Mouse (Mus musculus) small intestine, adult 2 months (tissue): ENCODE data around the gene Kcnd3. TPM values are rescaled to one million over a fixed set of nuclear protein-coding genes. Genes with fewer than 3 reads are reported as not detected.

Experiments
- H3K27ac ChIP-seq: fragments of 200-500 bp; 2 replicates; pipeline ENCODE4 v1.5.1; 2012; ENCODE audit warnings: low read depth, low read length, control low read depth, inconsistent platforms; ENCODE audit not compliant: insufficient read depth
- H3K27me3 ChIP-seq: fragments of 200-500 bp; 2 replicates; pipeline ENCODE4 v1.6.1; 2012; ENCODE audit warnings: mild to moderate bottlenecking, moderate library complexity, low read length, inconsistent platforms; ENCODE audit not compliant: control insufficient read depth, insufficient read depth
- H3K36me3 ChIP-seq: fragments of 200-500 bp; 2 replicates; pipeline ENCODE4 v1.6.1; 2012; ENCODE audit warnings: mild to moderate bottlenecking, low read length, control low read depth, inconsistent platforms; ENCODE audit not compliant: control insufficient read depth, insufficient read depth
- H3K4me1 ChIP-seq: fragments of 200-500 bp; 2 replicates; pipeline ENCODE4 v1.6.1; 2012; ENCODE audit warnings: low read length, inconsistent platforms, mixed read lengths; ENCODE audit not compliant: control insufficient read depth, insufficient read depth, insufficient read length
- H3K4me3 ChIP-seq: fragments of 200-500 bp; 2 replicates; pipeline ENCODE4 v1.5.1; 2012; ENCODE audit warnings: low read depth, mild to moderate bottlenecking, control low read depth, inconsistent platforms, low read length, moderate library complexity
- CTCF ChIP-seq: fragments of 200-500 bp; IDR thresholded peaks from 2 replicates; pipeline ENCODE4 v1.5.1; 2012; ENCODE audit warnings: low read depth, mild to moderate bottlenecking, control low read depth, inconsistent platforms, low read length, moderate library complexity, mixed read lengths; ENCODE audit not compliant: insufficient replicate concordance, insufficient read length; ENCODE audit errors: extremely low read depth
- POLR2A ChIP-seq: fragments of 200-500 bp; IDR thresholded peaks from 2 replicates; pipeline ENCODE4 v1.6.1; 2012; ENCODE audit warnings: low read depth, mild to moderate bottlenecking, control low read depth, inconsistent platforms, low read length, moderate library complexity
- WGBS: fragments of 180-500 bp; shearing (Covaris S2); methylation state at CpG from one replicate; pipeline ENCODE4 v1.1.7; 2018; 5-methylcytosine and 5-hydroxymethylcytosine counted together
- polyA plus RNA-seq: library from polyadenylated mRNA; depleted of rRNA; stranded (reverse); fragments of >200 nt; gene quantifications from 2 replicates; pipeline ENCODE4 v1.2.3, GENCODE M21; 2012

The Kcnd3 gene
- polyA plus RNA-seq, 1 experiment, result 1.5 TPM

- Histone ChIP-seq H3K27ac (no peak overlapping the region), H3K36me3 (no peaks in the 10 kb centered on the region), H3K4me1 (0 out of 2 replicates have a peak, but pooled peaks cover 2% of the 10 kb centered on the region), H3K27me3 (no peaks in the 10 kb centered on the region), H3K4me3 (no peak overlapping the region)
- WGBS, result 22% methylated on average over 2 of the region's 2 CpGs
- TF ChIP-seq CTCF, result no peak
- no peak for TF ChIP-seq POLR2A
Observed at GRCm38 (mm10) chr3:105660530-105660929, 208.4 kb downstream of the Kcnd3 start.

- Histone ChIP-seq H3K27ac (no peak overlapping the region), H3K4me3 (no peak overlapping the region), H3K4me1 (0 out of 2 replicates have a peak, but pooled peaks cover 2% of the 10 kb centered on the region), H3K36me3 (no peaks in the 10 kb centered on the region), H3K27me3 (no peaks in the 10 kb centered on the region)
- WGBS, result 16% methylated on average over 8 of the region's 8 CpGs
- TF ChIP-seq POLR2A, result no peak
- TF ChIP-seq CTCF, result no peak
Observed at GRCm38 (mm10) chr3:105663043-105663442, 210.9 kb downstream of the Kcnd3 start.

GRCm38 (mm10) chr3:105665105-105665765, 213.1 kb downstream of the Kcnd3 start:
- Histone ChIP-seq H3K4me3 (no peak overlapping the region), H3K4me1 (0 out of 2 replicates have a peak, but pooled peaks cover 2% of the 10 kb centered on the region), H3K36me3 (no peaks in the 10 kb centered on the region), H3K27ac (no peak overlapping the region), H3K27me3 (no peaks in the 10 kb centered on the region)
- 81% methylated on average over 9 of the region's 9 CpGs for WGBS
- TF ChIP-seq CTCF (no peak), POLR2A (no peak)

GRCm38 (mm10) chr3:105666996-105667523, 214.9 kb downstream of the Kcnd3 start:
- Histone ChIP-seq H3K36me3 (no peaks in the 10 kb centered on the region), H3K4me3 (no peak overlapping the region), H3K27ac (no peak overlapping the region), H3K4me1 (0 out of 2 replicates have a peak, but pooled peaks cover 2% of the 10 kb centered on the region), H3K27me3 (no peaks in the 10 kb centered on the region)
- TF ChIP-seq POLR2A (no peak), CTCF (no peak)
- 70% methylated on average over 4 of the region's 4 CpGs for WGBS

- TF ChIP-seq POLR2A (no peak), CTCF (no peak)
- Histone ChIP-seq H3K27ac (no peak overlapping the region), H3K27me3 (no peaks in the 10 kb centered on the region), H3K36me3 (no peaks in the 10 kb centered on the region), H3K4me1 (no peaks in the 10 kb centered on the region), H3K4me3 (no peak overlapping the region)
- 46% methylated on average over 9 of the region's 9 CpGs for WGBS
Observed at GRCm38 (mm10) chr3:105668161-105668560, 216.0 kb downstream of the Kcnd3 start.

GRCm38 (mm10) chr3:105669776-105670175, 217.6 kb downstream of the Kcnd3 start:
- TF ChIP-seq POLR2A (no peak), CTCF (no peak)
- Histone ChIP-seq H3K27me3 (no peaks in the 10 kb centered on the region), H3K4me3 (no peak overlapping the region), H3K36me3 (no peaks in the 10 kb centered on the region), H3K4me1 (no peaks in the 10 kb centered on the region), H3K27ac (no peak overlapping the region)
- WGBS, result 85% methylated on average over 3 of the region's 3 CpGs

- no peak overlapping the region for H3K27ac ChIP-seq
- no peaks in the 10 kb centered on the region for H3K4me1 ChIP-seq
- H3K4me3 ChIP-seq, result no peak overlapping the region
- no peaks in the 10 kb centered on the region for H3K36me3 ChIP-seq
- TF ChIP-seq POLR2A (no peak), CTCF (no peak)
- H3K27me3 ChIP-seq, result no peaks in the 10 kb centered on the region
- 83% methylated on average over 1 of the region's 1 CpGs for WGBS
Observed at GRCm38 (mm10) chr3:105670801-105671200, 218.7 kb downstream of the Kcnd3 start.
